Mouse (Mus musculus) 3134 (cell line): Measurements from ENCODE around the gene Znrd1.

Experiments
- DNase-seq: peaks from one replicate; pipeline ENCODE4 v3.0.0-alpha.2; 2011; ENCODE audit warnings: low spot score; ENCODE audit not compliant: insufficient read length; ENCODE audit errors: extremely low read depth

Znrd1 gene

GRCm38 (mm10) chr17:36971172-36971850, 13.0 kb upstream of the Znrd1 start:
- DNase-seq, result no peak

GRCm38 (mm10) chr17:36970316-36970890, 12.0 kb upstream of the Znrd1 start:
- no peak for DNase-seq

- no peak for DNase-seq
Measured at GRCm38 (mm10) chr17:36966875-36967274, 8.5 kb upstream of the Znrd1 start.

- no peak for DNase-seq
Measured at GRCm38 (mm10) chr17:36961125-36961524, 2.8 kb upstream of the Znrd1 start.

GRCm38 (mm10) chr17:36958884-36959283, 525 bp upstream of the Znrd1 start:
- DNase-seq, result peak; percentile 33

GRCm38 (mm10) chr17:36953062-36953461, 5.3 kb downstream of the Znrd1 start:
- no peak for DNase-seq

- no peak for DNase-seq
Measured at GRCm38 (mm10) chr17:36952631-36953030, 5.7 kb downstream of the Znrd1 start.

- peak; percentile 92 for DNase-seq
Measured at GRCm38 (mm10) chr17:36950981-36951947, 7.1 kb downstream of the Znrd1 start, which contains the start of gene Ppp1r11. TSS of gene Ppp1r11 (minus strand) at chr17:36951741.

GRCm38 (mm10) chr17:36949265-36949664, 9.1 kb downstream of the Znrd1 start:
- DNase-seq, result no peak

GRCm38 (mm10) chr17:36948286-36948685, 10.1 kb downstream of the Znrd1 start:
- no peak for DNase-seq

GRCm38 (mm10) chr17:36947051-36947819, 11.1 kb downstream of the Znrd1 start:
- peak; percentile 35 for DNase-seq

GRCm38 (mm10) chr17:36944121-36944775, 14.1 kb downstream of the Znrd1 start:
- DNase-seq, result peak; percentile 47

- no peak for DNase-seq
Measured at GRCm38 (mm10) chr17:36943691-36944090, 14.7 kb downstream of the Znrd1 start.

GRCm38 (mm10) chr17:36942791-36943471, 15.4 kb downstream of the Znrd1 start, which contains the start of gene Rnf39:
TSS of gene Rnf39 (plus strand) at chr17:36942918.
- DNase-seq, result peak; percentile 87

- DNase-seq, result peak; percentile 93
Measured at GRCm38 (mm10) chr17:36942391-36942790, 16.0 kb downstream of the Znrd1 start.

GRCm38 (mm10) chr17:36938056-36938455, 20.3 kb downstream of the Znrd1 start:
- DNase-seq, result no peak

- DNase-seq, result peak; percentile 85
Measured at GRCm38 (mm10) chr17:36931806-36932205, 26.6 kb downstream of the Znrd1 start.

- DNase-seq, result no peak
Measured at GRCm38 (mm10) chr17:36931130-36931529, 27.2 kb downstream of the Znrd1 start.

GRCm38 (mm10) chr17:36930233-36930632, 28.1 kb downstream of the Znrd1 start:
- no peak for DNase-seq
